Mouse (Mus musculus) heart, embryonic 14.5 days (tissue): ENCODE results near the gene Clstn1. TPM values are rescaled to one million over a fixed set of nuclear protein-coding genes. Genes with fewer than 3 reads are reported as not detected.
A peak's percentile ranks its signal among the peaks of the same experiment; 100 is the strongest.

ENCODE experiments used
- ATAC-seq: fragments of 200-750 bp; cut with Nextera tagmentation; 2 replicates; pipeline ENCODE4 v1.8.0; 2017; ENCODE audit warnings: low read depth, moderate TSS enrichment; ENCODE audit not compliant: insufficient number of reproducible peaks, insufficient read depth, low FRiP score
- H3K27ac ChIP-seq, 2 experiments: fragments of 200-500 bp in 1 of 2; fragments of 300-500 bp in 1 of 2; sonication (generic) in 1 of 2; replicated peaks in 1 of 2; 2 replicates each; pipeline ENCODE4 v1.5.1; 2012 to 2014; ENCODE audit warnings: low read depth in 2 of 2, low read length in 2 of 2, control low read depth in 1 of 2, mild to moderate bottlenecking in 1 of 2, mixed read lengths in 1 of 2; ENCODE audit not compliant: control insufficient read depth in 1 of 2, insufficient read depth in 1 of 2
- H3K27me3 ChIP-seq: fragments of 300-500 bp; sonication (generic); 2 replicates; pipeline ENCODE4 v1.6.1; 2014; ENCODE audit warnings: mild to moderate bottlenecking, low read length, control low read depth; ENCODE audit not compliant: control insufficient read depth, insufficient read depth
- H3K36me3 ChIP-seq: fragments of 300-500 bp; sonication (generic); 2 replicates; pipeline ENCODE4 v1.6.1; 2014; ENCODE audit warnings: mild to moderate bottlenecking, control low read depth, low read length, mixed read lengths; ENCODE audit not compliant: control insufficient read depth, insufficient read depth
- H3K4me1 ChIP-seq, 2 experiments: fragments of 200-500 bp in 1 of 2; fragments of 300-500 bp in 1 of 2; sonication (generic) in 1 of 2; 2 replicates each; pipeline ENCODE4 v1.6.1; 2012 to 2014; ENCODE audit warnings: low read length in 2 of 2, control low read depth in 1 of 2, mixed read lengths in 1 of 2; ENCODE audit not compliant: control insufficient read depth in 2 of 2, insufficient read depth in 2 of 2
- H3K4me2 ChIP-seq: fragments of 300-500 bp; sonication (generic); 2 replicates; pipeline ENCODE4 v1.6.1; 2014; ENCODE audit warnings: mild to moderate bottlenecking, low read length
- H3K4me3 ChIP-seq, 2 experiments: fragments of 200-500 bp in 1 of 2; fragments of 300-500 bp in 1 of 2; sonication (generic) in 1 of 2; 2 replicates each; pipeline ENCODE4 v1.5.1; 2012 to 2014; ENCODE audit warnings: low read length in 2 of 2, mild to moderate bottlenecking in 2 of 2, control low read depth in 1 of 2, low read depth in 1 of 2, moderate library complexity in 1 of 2; ENCODE audit not compliant: control insufficient read depth in 1 of 2, insufficient read depth in 1 of 2
- H3K9ac ChIP-seq: fragments of 300-500 bp; sonication (generic); 2 replicates; pipeline ENCODE4 v1.6.1; 2014; ENCODE audit warnings: mild to moderate bottlenecking, low read length
- H3K9me3 ChIP-seq: fragments of 300-500 bp; sonication (generic); 2 replicates; pipeline ENCODE4 v1.6.1; 2016; ENCODE audit warnings: low read length, control low read depth; ENCODE audit not compliant: control insufficient read depth
- WGBS: fragments of 180-500 bp; shearing (Covaris S2); extraction: QIAGEN DNeasy Blood & Tissue Kit; methylation state at CpG from one replicate; pipeline ENCODE4 v1.1.7; 2014; 5-methylcytosine and 5-hydroxymethylcytosine counted together
- polyA plus RNA-seq: library from polyadenylated mRNA; unstranded; fragments of >200 nt; fragmentation: Nextera tagmentation; extraction: Ambion mirVana; gene quantifications from 2 replicates; pipeline ENCODE4 v1.2.1, GENCODE M21; 2014

Clstn1 gene
- polyA plus RNA-seq, 1 experiment from 2014 or later, result 18.5 TPM

DNA sequence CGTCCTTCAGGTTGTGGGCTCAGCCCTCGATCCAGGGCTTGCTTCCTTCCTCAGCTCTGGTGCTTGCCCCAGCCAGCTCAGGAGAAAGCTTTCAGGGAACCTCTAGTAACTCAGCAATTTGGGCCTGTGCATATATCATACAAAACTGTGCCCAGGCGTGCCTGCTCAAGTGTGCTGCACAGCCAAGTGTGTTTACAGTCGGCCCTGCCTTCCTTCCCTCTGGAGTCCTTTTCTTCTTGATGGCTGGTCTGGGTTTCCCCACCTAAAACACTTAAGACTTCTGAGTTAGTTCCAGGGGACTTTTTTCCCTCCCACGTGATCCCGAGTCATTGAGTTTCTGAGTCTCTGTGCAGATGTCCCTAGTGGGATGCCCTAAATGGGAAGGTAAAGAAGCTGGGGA is 38.7 kb upstream of the Clstn1 start:
- Histone ChIP-seq H3K36me3 (peaks cover 18% of the 10 kb centered on the region), H3K4me2 (no peak overlapping the region), H3K4me3 (no peak overlapping the region), H3K27me3 (no peaks in the 10 kb centered on the region), H3K9ac (no peak overlapping the region), H3K4me1 (peaks cover 0 to 3% of the 10 kb centered on the region in 2 experiments; a peak in 2 of 4 replicates), H3K27ac (no peak overlapping the region), H3K9me3 (no peaks in the 10 kb centered on the region)
- 82% methylated on average over 6 of the region's 6 CpGs for WGBS
- ATAC-seq, result no peak

DNA sequence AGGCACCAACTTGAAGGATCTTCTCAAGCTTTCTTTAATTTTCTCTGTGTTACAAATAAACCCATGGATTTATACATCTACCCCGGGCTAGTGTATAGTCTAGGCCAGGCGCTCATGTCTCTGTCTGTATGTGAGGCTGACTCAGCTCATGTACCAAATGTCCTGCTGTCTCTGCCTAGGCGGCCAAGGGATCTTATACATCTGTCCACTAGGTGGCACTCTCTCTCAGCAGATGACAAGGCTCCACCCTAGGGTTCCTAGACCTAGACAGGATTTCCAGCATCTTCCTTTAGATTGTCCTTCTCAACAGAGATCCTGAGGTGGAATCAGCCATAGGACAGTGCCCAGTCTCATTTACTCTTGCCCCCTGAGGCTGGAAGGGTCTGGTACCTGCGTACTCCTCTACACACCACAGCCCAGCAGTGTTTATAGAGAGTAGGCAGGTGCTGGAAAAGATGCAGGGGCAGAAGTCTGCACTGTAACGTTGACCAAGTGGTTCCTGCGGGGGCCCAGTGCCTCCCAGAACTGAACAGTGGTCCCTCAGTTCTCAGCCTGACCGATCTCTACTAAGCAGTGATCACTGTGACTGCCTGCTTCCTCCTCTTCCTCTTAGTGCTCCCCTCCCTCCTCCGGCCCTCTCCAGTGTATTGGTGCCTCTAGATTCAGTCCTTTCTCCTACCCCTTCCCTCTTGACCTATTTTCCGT is 36.9 kb upstream of the Clstn1 start:
- no peak overlapping the region for H3K4me3 ChIP-seq
- 62% methylated on average over 9 of the region's 9 CpGs for WGBS
- H3K9ac ChIP-seq, result no peak overlapping the region
- no peak overlapping the region for H3K27ac ChIP-seq
- H3K27me3 ChIP-seq, result no peaks in the 10 kb centered on the region
- H3K4me1 ChIP-seq, result 0 out of 4 replicates have a peak, but pooled peaks cover 0 to 3% of the 10 kb centered on the region in 2 experiments
- peak; percentile 48; the same call in 1 of the 2 replicates for ATAC-seq
- H3K36me3 ChIP-seq, result peaks cover 18% of the 10 kb centered on the region
- H3K4me2 ChIP-seq, result no peak overlapping the region
- no peaks in the 10 kb centered on the region for H3K9me3 ChIP-seq

GRCm38 (mm10) chr4:149550866-149551265 is 35.4 kb upstream of the Clstn1 start:
- peaks cover 13% of the 10 kb centered on the region for H3K36me3 ChIP-seq
- H3K4me1 ChIP-seq, result 0 out of 4 replicates have a peak, but pooled peaks cover 0 to 4% of the 10 kb centered on the region in 2 experiments
- H3K4me2 ChIP-seq, result no peak overlapping the region
- 74% methylated on average over 5 of the region's 5 CpGs for WGBS
- H3K9ac ChIP-seq, result no peak overlapping the region
- no peak for ATAC-seq
- H3K27ac ChIP-seq, result no peak overlapping the region
- H3K9me3 ChIP-seq, result no peaks in the 10 kb centered on the region
- no peak overlapping the region for H3K4me3 ChIP-seq
- no peaks in the 10 kb centered on the region for H3K27me3 ChIP-seq

DNA sequence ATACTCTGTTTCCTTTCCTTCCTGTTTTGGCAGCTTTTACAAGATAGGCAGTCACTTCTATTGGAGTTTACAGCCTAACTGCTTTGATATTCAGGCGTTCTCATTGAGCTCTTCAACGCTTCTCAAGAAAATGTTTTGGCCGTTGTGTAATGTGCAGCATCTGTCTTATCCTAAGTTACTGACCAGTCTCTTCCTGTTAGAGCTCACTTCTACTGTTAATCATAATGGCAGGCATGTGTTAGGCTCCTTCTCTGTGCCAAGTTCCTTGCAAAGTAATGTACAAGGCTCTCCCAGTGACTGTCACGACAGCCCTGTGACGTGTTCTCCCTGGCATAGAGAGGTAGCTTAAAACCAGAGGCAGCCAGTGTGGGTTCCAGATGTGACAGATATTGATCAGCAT is 34.6 kb upstream of the Clstn1 start:
- no peak for ATAC-seq
- no peak overlapping the region for H3K9ac ChIP-seq
- H3K36me3 ChIP-seq, result peaks cover 4% of the 10 kb centered on the region; the same call in 1 of the 2 replicates
- H3K4me3 ChIP-seq, result no peak overlapping the region
- no peak overlapping the region for H3K4me2 ChIP-seq
- H3K27me3 ChIP-seq, result no peaks in the 10 kb centered on the region
- 0 out of 4 replicates have a peak, but pooled peaks cover 0 to 4% of the 10 kb centered on the region in 2 experiments for H3K4me1 ChIP-seq
- H3K27ac ChIP-seq, result no peak overlapping the region
- WGBS, result 71% methylated on average over 5 of the region's 5 CpGs
- H3K9me3 ChIP-seq, result no peaks in the 10 kb centered on the region

DNA sequence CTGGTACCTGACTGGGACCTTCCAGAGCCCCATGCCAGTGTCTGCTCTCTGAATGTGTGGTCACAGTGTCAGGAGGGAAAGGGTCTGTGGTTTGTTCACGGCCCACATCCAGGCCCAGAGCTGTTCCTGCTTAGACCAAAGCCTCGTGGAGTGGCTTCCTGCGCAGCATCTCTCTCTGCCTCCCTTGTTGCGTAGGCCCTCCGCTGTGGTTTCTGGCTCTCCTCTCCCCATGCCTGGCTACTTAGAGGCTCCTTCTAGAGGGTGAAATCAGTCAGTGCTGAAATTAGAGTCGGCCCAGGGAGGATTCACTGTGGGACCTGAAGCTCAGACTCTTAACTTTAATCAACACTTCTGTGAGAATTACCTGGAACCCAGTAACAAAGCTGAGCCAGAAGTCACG is 32.4 kb upstream of the Clstn1 start:
- H3K4me2 ChIP-seq, result no peak overlapping the region
- no peak for ATAC-seq
- H3K4me3 ChIP-seq, result no peak overlapping the region
- no peaks in the 10 kb centered on the region for H3K9me3 ChIP-seq
- no peaks in the 10 kb centered on the region for H3K36me3 ChIP-seq
- H3K27me3 ChIP-seq, result no peaks in the 10 kb centered on the region
- H3K27ac ChIP-seq, result no peak overlapping the region
- no peak overlapping the region for H3K9ac ChIP-seq
- peaks cover 10 to 19% of the 10 kb centered on the region in 2 experiments for H3K4me1 ChIP-seq
- 67% methylated on average over 7 of the region's 7 CpGs for WGBS

DNA sequence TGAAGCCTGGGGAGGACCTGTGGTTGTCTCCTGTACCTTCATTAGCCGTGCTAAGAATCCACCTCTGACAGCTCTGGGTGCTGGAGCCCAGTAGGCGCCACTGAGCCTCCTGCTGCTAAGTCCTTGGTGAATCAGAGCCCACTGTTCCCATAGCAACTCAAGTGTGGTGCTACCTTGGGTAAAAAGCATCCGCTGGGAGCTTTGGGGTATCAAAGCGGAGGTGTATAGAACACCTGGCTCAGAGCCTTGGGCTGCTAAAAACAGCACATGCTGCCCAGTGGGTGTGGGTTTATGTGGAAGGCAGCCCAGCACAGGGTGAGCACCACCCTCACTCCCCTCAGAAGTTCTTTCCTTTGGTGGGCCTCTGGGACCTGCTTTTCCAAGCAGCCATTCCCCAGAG is 30.2 kb upstream of the Clstn1 start:
- Histone ChIP-seq H3K4me3 (no peak overlapping the region), H3K9ac (no peak overlapping the region), H3K9me3 (no peaks in the 10 kb centered on the region), H3K27me3 (no peaks in the 10 kb centered on the region), H3K4me1 (peaks cover 11 to 21% of the 10 kb centered on the region in 2 experiments), H3K4me2 (no peak overlapping the region), H3K36me3 (no peaks in the 10 kb centered on the region), H3K27ac (no peak overlapping the region)
- WGBS, result 84% methylated on average over 4 of the region's 4 CpGs
- no peak for ATAC-seq

DNA sequence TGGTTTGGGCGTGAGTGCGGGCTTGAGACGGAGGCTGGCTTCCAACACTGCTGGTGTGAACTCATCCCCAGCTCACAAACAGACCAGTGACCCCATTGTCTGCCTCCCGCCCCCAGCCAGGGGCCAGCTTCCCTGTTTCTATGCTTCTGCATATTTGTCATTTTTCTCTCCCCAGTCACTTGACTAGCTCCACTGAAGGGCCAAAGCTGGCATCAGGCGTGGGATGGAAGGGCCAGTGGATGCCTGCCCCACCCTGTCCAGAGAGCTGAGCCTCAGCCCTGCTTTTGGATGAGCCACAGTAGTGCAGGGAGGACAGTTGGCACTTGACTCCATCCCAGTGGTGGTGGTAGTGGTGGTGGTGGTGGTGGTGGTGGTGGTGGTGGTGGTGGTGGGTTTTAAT is 28.4 kb upstream of the Clstn1 start:
- no peaks in the 10 kb centered on the region for H3K9me3 ChIP-seq
- peaks cover 19 to 36% of the 10 kb centered on the region in 2 experiments for H3K4me1 ChIP-seq
- 60% methylated on average over 5 of the region's 5 CpGs for WGBS
- no peaks in the 10 kb centered on the region for H3K27me3 ChIP-seq
- ATAC-seq, result no peak
- H3K27ac ChIP-seq, result peak overlapping the region in 1 of 2 experiments; percentile 26; a peak in 1 of 4 replicates
- H3K36me3 ChIP-seq, result no peaks in the 10 kb centered on the region
- no peak overlapping the region for H3K4me3 ChIP-seq
- no peak overlapping the region for H3K4me2 ChIP-seq
- no peak overlapping the region for H3K9ac ChIP-seq
